In the genomic region with DNA sequence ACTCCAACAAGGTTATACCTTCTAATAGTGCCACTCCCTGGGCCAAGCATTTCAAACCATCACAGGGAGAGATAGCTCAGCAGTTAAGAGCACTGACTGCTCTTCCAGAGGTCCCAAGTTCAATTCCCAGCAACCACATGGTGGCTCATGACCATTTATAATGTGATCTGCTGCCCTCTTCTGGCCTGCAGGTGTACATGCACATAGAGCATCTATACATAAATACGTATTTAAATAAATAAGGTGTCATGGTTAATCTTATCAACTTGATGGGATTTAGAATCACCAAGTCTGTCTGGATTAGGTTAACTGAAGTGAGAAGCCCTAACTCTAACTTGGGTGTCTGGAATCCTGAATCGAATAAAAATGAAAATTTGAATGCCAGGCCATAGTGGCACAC, we compare ENCODE assay signal across 11 mouse cellular contexts. TPM values are rescaled to one million over a fixed set of nuclear protein-coding genes. Genes with fewer than 3 reads are reported as not detected.
DNase-seq lines count a peak whose midpoint lies in the region; ATAC-seq and TF ChIP-seq lines count a peak whose summit lies in the region.
"Had no signal": no experiment of that assay in that cellular context is flagged by ENCODE, and none has a peak within 500 bp of the region (broad histone marks: within the 10 kb centered on the region; RNA-seq: fewer than 3 reads in every experiment).

No protein-coding gene starts in this region.

- no peaks in the 10 kb centered on the region for H3K79me2 ChIP-seq in MEL (ENCODE audit: control insufficient read depth, insufficient read depth, low read length, poor library complexity)

- TF ChIP-seq CTCF in hindbrain, postnatal 0 days (IDR thresholded peaks at IDR 0.05; ENCODE audit: low read depth) = peak; percentile 59
- peak; percentile 64 for TF ChIP-seq CTCF in midbrain, postnatal 0 days (IDR thresholded peaks at IDR 0.05)
- peak; percentile 46 to 69 (median 68); a peak in 5 of 6 replicates for TF ChIP-seq CTCF in MEL (IDR thresholded peaks at IDR 0.05 in 2 of 3, conservative IDR thresholded peaks at IDR 0.05 in 1 of 3; ENCODE audit: control insufficient read depth in 1 of 3, insufficient read depth in 1 of 3, low read depth in 2 of 3, low read length in 3 of 3, poor library complexity in 1 of 3, severe bottlenecking in 1 of 3)

- H3K4me1 ChIP-seq in hindbrain, postnatal 0 days (ENCODE audit: insufficient read depth, low read length) = 0 out of 2 replicates have a peak, but pooled peaks cover 3% of the 10 kb centered on the region
- H3K4me1 ChIP-seq in hindbrain, embryonic 11.5 days (replicated peaks; ENCODE audit: control insufficient read depth, insufficient read depth, low read length) = no peaks in the 10 kb centered on the region
- no peaks in the 10 kb centered on the region for H3K4me1 ChIP-seq in midbrain, postnatal 0 days (ENCODE audit: insufficient read depth, low read length)
- peaks cover 4% of the 10 kb centered on the region; the same call in 1 of the 2 replicates for H3K4me1 ChIP-seq in midbrain, embryonic 15.5 days
- H3K4me1 ChIP-seq in MEL (ENCODE audit: control insufficient read depth in 1 of 2, insufficient read depth in 2 of 2, low read length in 2 of 2) = peaks cover 4 to 10% of the 10 kb centered on the region in 2 experiments; a peak in 3 of 4 replicates

- H3K36me3 ChIP-seq in hindbrain, postnatal 0 days (ENCODE audit: insufficient read depth, low read length) = no peaks in the 10 kb centered on the region
- no peaks in the 10 kb centered on the region for H3K36me3 ChIP-seq in hindbrain, embryonic 11.5 days (ENCODE audit: control insufficient read depth, insufficient read depth, low read length)
- no peaks in the 10 kb centered on the region for H3K36me3 ChIP-seq in midbrain, postnatal 0 days (ENCODE audit: insufficient read depth, low read length)
- no peaks in the 10 kb centered on the region for H3K36me3 ChIP-seq in midbrain, embryonic 15.5 days (replicated peaks)
- H3K36me3 ChIP-seq in MEL (ENCODE audit: control insufficient read depth in 1 of 2, insufficient read depth in 2 of 2, low read length in 2 of 2) = peaks cover 0 to 4% of the 10 kb centered on the region in 2 experiments; a peak in 2 of 4 replicates

- no peak overlapping the region for H3K4me3 ChIP-seq in hindbrain, postnatal 0 days (ENCODE audit: low read length)
- no peak overlapping the region for H3K4me3 ChIP-seq in hindbrain, embryonic 11.5 days (ENCODE audit: low read depth, low read length)
- H3K4me3 ChIP-seq in midbrain, postnatal 0 days (ENCODE audit: low read depth, low read length) = no peak overlapping the region
- no peak overlapping the region for H3K4me3 ChIP-seq in midbrain, embryonic 15.5 days
- no peak overlapping the region for H3K4me3 ChIP-seq in MEL (ENCODE audit: control insufficient read depth in 1 of 2, insufficient read depth in 1 of 2, low read depth in 2 of 2, low read length in 2 of 2)

- no peak for TF ChIP-seq EP300 in MEL (IDR thresholded peaks at IDR 0.05; ENCODE audit: low read depth in 1 of 2, low read length in 2 of 2)

- DNase-seq in hindbrain, postnatal 0 days (ENCODE audit: low spot score) = no peak
- no peak for DNase-seq in hindbrain, embryonic 11.5 days (ENCODE audit: low spot score)
- no peak for DNase-seq in midbrain, postnatal 0 days (ENCODE audit: low spot score)
- peak; percentile 46 for DNase-seq in MEL (ENCODE audit: low read depth, low spot score)
- peak; percentile 35 for DNase-seq in retina, postnatal 7 days (ENCODE audit: low read depth, low spot score)
- no peak for DNase-seq in testis, postnatal 10 days (ENCODE audit: low spot score)
- DNase-seq: embryo, embryonic 11 days; kidney, postnatal 14 days had no signal

- no peak overlapping the region for H3K4me2 ChIP-seq in hindbrain, postnatal 0 days (ENCODE audit: low read depth, low read length)
- H3K4me2 ChIP-seq in hindbrain, embryonic 11.5 days (replicated peaks; ENCODE audit: low read depth, low read length) = no peak overlapping the region
- H3K4me2 ChIP-seq in midbrain, postnatal 0 days (ENCODE audit: low read depth, low read length, poor library complexity, severe bottlenecking) = no peak overlapping the region
- H3K4me2 ChIP-seq in midbrain, embryonic 15.5 days = no peak overlapping the region

- peak; percentile 51 for TF ChIP-seq RAD21 in MEL (IDR thresholded peaks at IDR 0.05; ENCODE audit: low read depth, low read length)

- WGBS in hindbrain, postnatal 0 days = 67% methylated on average over 2 of the region's 2 CpGs
- 72% methylated on average over 2 of the region's 2 CpGs for WGBS in hindbrain, embryonic 11.5 days
- 59% methylated on average over 2 of the region's 2 CpGs for WGBS in midbrain, postnatal 0 days
- WGBS in midbrain, embryonic 15.5 days = 66% methylated on average over 2 of the region's 2 CpGs

- no peaks in the 10 kb centered on the region for H3K9me3 ChIP-seq in hindbrain, postnatal 0 days (ENCODE audit: low read length)
- H3K9me3 ChIP-seq in hindbrain, embryonic 11.5 days (ENCODE audit: control insufficient read depth, low read length) = no peaks in the 10 kb centered on the region
- H3K9me3 ChIP-seq in midbrain, postnatal 0 days (ENCODE audit: low read length) = no peaks in the 10 kb centered on the region
- H3K9me3 ChIP-seq in midbrain, embryonic 15.5 days = no peaks in the 10 kb centered on the region
- no peaks in the 10 kb centered on the region for H3K9me3 ChIP-seq in MEL (replicated peaks; ENCODE audit: insufficient read depth, low read length)

- TF ChIP-seq POLR2A in MEL (IDR thresholded peaks at IDR 0.05; ENCODE audit: control insufficient read depth in 1 of 2, insufficient read depth in 1 of 2, low read depth in 1 of 2, low read length in 2 of 2, poor library complexity in 1 of 2) = no peak

- ATAC-seq in hindbrain, postnatal 0 days = no peak
- ATAC-seq in hindbrain, embryonic 11.5 days (ENCODE audit: low FRiP score) = no peak
- ATAC-seq in midbrain, postnatal 0 days (ENCODE audit: low FRiP score) = no peak
- ATAC-seq in midbrain, embryonic 15.5 days (replicated peaks) = no peak
- no peak for ATAC-seq in frontal cortex, adult (ENCODE audit: low TSS enrichment)

- H3K9ac ChIP-seq in hindbrain, postnatal 0 days (replicated peaks; ENCODE audit: low read length) = no peak overlapping the region
- H3K9ac ChIP-seq in hindbrain, embryonic 11.5 days (ENCODE audit: low read depth, low read length) = no peak overlapping the region
- no peak overlapping the region for H3K9ac ChIP-seq in midbrain, postnatal 0 days (replicated peaks; ENCODE audit: low read length, poor library complexity, severe bottlenecking)
- H3K9ac ChIP-seq in midbrain, embryonic 15.5 days = no peak overlapping the region
- H3K9ac ChIP-seq in MEL (ENCODE audit: control insufficient read depth, low read depth, low read length, poor library complexity, severe bottlenecking) = no peak overlapping the region

- H3K27me3 ChIP-seq in hindbrain, postnatal 0 days (ENCODE audit: insufficient read depth, low read length) = no peaks in the 10 kb centered on the region
- H3K27me3 ChIP-seq in hindbrain, embryonic 11.5 days (ENCODE audit: control insufficient read depth, insufficient read depth, low read length) = no peaks in the 10 kb centered on the region
- no peaks in the 10 kb centered on the region for H3K27me3 ChIP-seq in midbrain, postnatal 0 days (ENCODE audit: insufficient read depth, low read length)
- no peaks in the 10 kb centered on the region for H3K27me3 ChIP-seq in midbrain, embryonic 15.5 days (replicated peaks)
- no peaks in the 10 kb centered on the region for H3K27me3 ChIP-seq in MEL (ENCODE audit: control insufficient read depth in 1 of 2, insufficient read depth in 2 of 2, low read length in 2 of 2)

- H3K27ac ChIP-seq in hindbrain, postnatal 0 days = no peak overlapping the region
- no peak overlapping the region for H3K27ac ChIP-seq in hindbrain, embryonic 11.5 days (ENCODE audit: low read depth, low read length)
- no peak overlapping the region for H3K27ac ChIP-seq in midbrain, postnatal 0 days (ENCODE audit: low read depth, low read length)
- no peak overlapping the region for H3K27ac ChIP-seq in midbrain, embryonic 15.5 days
- H3K27ac ChIP-seq in MEL (ENCODE audit: control insufficient read depth, low read depth, low read length) = no peak overlapping the region
- H3K27ac ChIP-seq: macrophage had no signal

TF ChIP-seq in MEL, 35 proteins besides CTCF, POLR2A, EP300 and RAD21 (continues in another document):
- TF ChIP-seq NELFE (IDR thresholded peaks at IDR 0.05; ENCODE audit: low read depth, low read length) (no peak), NRF1 (IDR thresholded peaks at IDR 0.05; ENCODE audit: insufficient read depth, low read depth, low read length, poor library complexity, severe bottlenecking) (no peak), CHD2 (IDR thresholded peaks at IDR 0.05; ENCODE audit: low read length) (no peak), MYC (IDR thresholded peaks at IDR 0.05; ENCODE audit: low read depth, low read length) (0 out of 2 replicates have a peak, but pooled peaks have one; percentile 66), GATA1 (IDR thresholded peaks at IDR 0.05; ENCODE audit: low read depth, low read length) (no peak), CHD1 (IDR thresholded peaks at IDR 0.05; ENCODE audit: low read depth, low read length) (no peak), ELF1 (IDR thresholded peaks at IDR 0.05; ENCODE audit: low read depth, low read length) (no peak), USF2 (IDR thresholded peaks at IDR 0.05; ENCODE audit: borderline replicate concordance in 1 of 2, insufficient read depth in 1 of 2, low read depth in 1 of 2, low read length in 2 of 2) (no peak), JUND (IDR thresholded peaks at IDR 0.05; ENCODE audit: low read depth, low read length) (no peak), USF1 (IDR thresholded peaks at IDR 0.05; ENCODE audit: low read depth, low read length) (no peak), ZC3H11A (IDR thresholded peaks at IDR 0.05; ENCODE audit: low read depth, low read length) (peak; percentile 35; the same call in 1 of the 2 replicates), SMC3 (IDR thresholded peaks at IDR 0.05; ENCODE audit: low read depth, low read length) (peak; percentile 65), HCFC1 (IDR thresholded peaks at IDR 0.05; ENCODE audit: low read depth, low read length) (no peak), KAT2A (conservative IDR thresholded peaks at IDR 0.05; ENCODE audit: low read depth, low read length) (no peak), MAFK (IDR thresholded peaks at IDR 0.05; ENCODE audit: borderline replicate concordance, low read depth, low read length) (no peak)

RNA-seq across cellular contexts. Expression of a gene that starts 32.5 kb away (rescaled TPM):
- total RNA-seq in hindbrain, postnatal 0 days (2014; rRNA removed) = 103 and 115 TPM in 2 replicates
- polyA plus RNA-seq in hindbrain, postnatal 0 days (2015; fragmentation: Nextera tagmentation; extraction: Ambion mirVana) = 85.6 and 86.1 TPM in 2 replicates
- 178 and 181 TPM in 2 replicates for polyA plus RNA-seq in hindbrain, embryonic 11.5 days (2014; fragmentation: Nextera tagmentation; extraction: Ambion mirVana)
- total RNA-seq in midbrain, postnatal 0 days (2014; rRNA removed) = 96.4 and 104 TPM in 2 replicates
- polyA plus RNA-seq in midbrain, postnatal 0 days (2015; fragmentation: Nextera tagmentation; extraction: Ambion mirVana) = 74.6 and 77.2 TPM in 2 replicates
- polyA plus RNA-seq in midbrain, embryonic 15.5 days (2015; fragmentation: Nextera tagmentation; extraction: Ambion mirVana) = 142 and 149 TPM in 2 replicates
- total RNA-seq in MEL (2012; rRNA removed) = 46.7 and 47.2 TPM in 2 replicates
- 100 to 1,000 TPM; 128 to 151 TPM for polyA plus RNA-seq in MEL (2012; ENCODE audit: insufficient read depth in 1 of 2, insufficient read length in 2 of 2, low read depth in 1 of 2, low replicate concordance in 2 of 2, missing spikeins in 1 of 2)

Comparison
In these comparisons a context has a peak if more than half of its experiments do, and no peak if none do; other contexts are left out.
1. DNase-seq: peak in MEL (single experiment) and retina, postnatal 7 days (single experiment); none in hindbrain, postnatal 0 days (single experiment), hindbrain, embryonic 11.5 days (single experiment), midbrain, postnatal 0 days (single experiment) and testis, postnatal 10 days (single experiment).
2. Peak in every context shown above with its lines, with median percentiles within 50 percentile points of each other: CTCF ChIP-seq.